Mouse (Mus musculus) MEL (cell line): ENCODE data around the gene Trpm2. TPM values are rescaled to one million over a fixed set of nuclear protein-coding genes. Genes with fewer than 3 reads are reported as not detected.

Experiments used
- DNase-seq: peaks from one replicate; pipeline ENCODE4 v3.0.0; 2011; ENCODE audit warnings: low read depth, low spot score
- H3K27ac ChIP-seq: 2 replicates; pipeline ENCODE4 v1.5.1; 2012; ENCODE audit warnings: low read depth, mild to moderate bottlenecking, control low read depth, low read length, moderate library complexity; ENCODE audit not compliant: control insufficient read depth
- H3K27me3 ChIP-seq, 2 experiments: fragments of 150-350 bp in 1 of 2; sonication (generic) in 1 of 2; 2 replicates each; pipeline ENCODE4 v1.6.1; 2012; ENCODE audit warnings: low read length in 2 of 2, mild to moderate bottlenecking in 2 of 2, improper control_type of control experiment in 1 of 2, moderate library complexity in 1 of 2; ENCODE audit not compliant: insufficient read depth in 2 of 2, control insufficient read depth in 1 of 2
- H3K36me3 ChIP-seq, 2 experiments: 2 replicates each; pipeline ENCODE4 v1.6.1; 2012 to 2014; ENCODE audit warnings: low read length in 2 of 2, improper control_type of control experiment in 1 of 2, inconsistent platforms in 1 of 2, mild to moderate bottlenecking in 1 of 2; ENCODE audit not compliant: insufficient read depth in 2 of 2, control insufficient read depth in 1 of 2
- H3K4me1 ChIP-seq, 2 experiments: fragments of 150-350 bp in 1 of 2; sonication (generic) in 1 of 2; 2 replicates each; pipeline ENCODE4 v1.6.1; 2012; ENCODE audit warnings: low read length in 2 of 2, improper control_type of control experiment in 1 of 2, mild to moderate bottlenecking in 1 of 2; ENCODE audit not compliant: insufficient read depth in 2 of 2, control insufficient read depth in 1 of 2
- H3K4me3 ChIP-seq, 2 experiments: fragments of 150-350 bp in 1 of 2; sonication (generic) in 1 of 2; 2 replicates each; pipeline ENCODE4 v1.5.1; 2012; ENCODE audit warnings: low read depth in 2 of 2, low read length in 2 of 2, mild to moderate bottlenecking in 2 of 2, moderate library complexity in 2 of 2, control low read depth in 1 of 2, improper control_type of control experiment in 1 of 2; ENCODE audit not compliant: control insufficient read depth in 1 of 2, insufficient read depth in 1 of 2
- H3K79me2 ChIP-seq: 2 replicates; pipeline ENCODE4 v1.6.1; 2012; ENCODE audit warnings: mild to moderate bottlenecking, low read length, moderate library complexity; ENCODE audit not compliant: control insufficient read depth, poor library complexity, insufficient read depth
- H3K9ac ChIP-seq: 2 replicates; pipeline ENCODE4 v1.6.1; 2012; ENCODE audit warnings: low read depth, mild to moderate bottlenecking, control low read depth, low read length, moderate library complexity; ENCODE audit not compliant: control insufficient read depth, poor library complexity, severe bottlenecking
- H3K9me3 ChIP-seq: fragments of 150-350 bp; sonication (generic); replicated peaks from 2 replicates; pipeline ENCODE4 v1.6.1; 2012; ENCODE audit warnings: mild to moderate bottlenecking, low read length, improper control_type of control experiment, moderate library complexity; ENCODE audit not compliant: insufficient read depth
- BHLHE40 ChIP-seq: IDR thresholded peaks from 2 replicates; pipeline ENCODE4 v1.6.1; 2012; ENCODE audit warnings: low read depth, mild to moderate bottlenecking, inconsistent platforms, low read length, improper control_type of control experiment, borderline replicate concordance
- CTCF ChIP-seq, 3 experiments: IDR thresholded peaks in 2 of 3; conservative IDR thresholded peaks in 1 of 3; 2 replicates each; pipeline ENCODE4 v1.5.1; 2011 to 2012; ENCODE audit warnings: low read length in 3 of 3, low read depth in 2 of 3, mild to moderate bottlenecking in 2 of 3, improper control_type of control experiment in 1 of 3, inconsistent platforms in 1 of 3, mixed read lengths in 1 of 3, moderate library complexity in 1 of 3; ENCODE audit not compliant: control insufficient read depth in 1 of 3, insufficient read depth in 1 of 3, poor library complexity in 1 of 3, severe bottlenecking in 1 of 3
- E2F4 ChIP-seq: IDR thresholded peaks from 2 replicates; pipeline ENCODE4 v1.6.1; 2011; ENCODE audit warnings: low read depth, low read length, improper control_type of control experiment, borderline replicate concordance
- ELF1 ChIP-seq: IDR thresholded peaks from 2 replicates; pipeline ENCODE4 v1.6.1; 2014; ENCODE audit warnings: low read depth, mild to moderate bottlenecking, inconsistent platforms, low read length, improper control_type of control experiment, moderate library complexity
- EP300 ChIP-seq, 2 experiments: IDR thresholded peaks; 2 replicates each; pipeline ENCODE4 v1.6.1; 2011; ENCODE audit warnings: improper control_type of control experiment in 2 of 2, low read length in 2 of 2, low read depth in 1 of 2, mild to moderate bottlenecking in 1 of 2
- ETS1 ChIP-seq: IDR thresholded peaks from 2 replicates; pipeline ENCODE4 v1.6.1; 2012; ENCODE audit warnings: low read depth, mild to moderate bottlenecking, inconsistent platforms, low read length, improper control_type of control experiment, moderate library complexity
- GABPA ChIP-seq: IDR thresholded peaks from 2 replicates; pipeline ENCODE4 v1.6.1; 2012; ENCODE audit warnings: low read depth, mild to moderate bottlenecking, inconsistent platforms, low read length, improper control_type of control experiment, moderate library complexity
- HCFC1 ChIP-seq: IDR thresholded peaks from 2 replicates; pipeline ENCODE4 v1.6.1; 2012; ENCODE audit warnings: low read depth, mild to moderate bottlenecking, inconsistent platforms, low read length, improper control_type of control experiment, moderate library complexity
- MAZ ChIP-seq: IDR thresholded peaks from 2 replicates; pipeline ENCODE4 v1.6.1; 2012; ENCODE audit warnings: low read depth, mild to moderate bottlenecking, inconsistent platforms, low read length, improper control_type of control experiment
- MEF2A ChIP-seq: IDR thresholded peaks from 2 replicates; pipeline ENCODE4 v1.6.1; 2014; ENCODE audit warnings: low read depth, mild to moderate bottlenecking, inconsistent platforms, low read length, improper control_type of control experiment; ENCODE audit not compliant: poor library complexity, insufficient replicate concordance, severe bottlenecking; ENCODE audit errors: extremely low read depth
- MYB ChIP-seq: IDR thresholded peaks from 2 replicates; pipeline ENCODE4 v1.6.1; 2011; ENCODE audit warnings: mild to moderate bottlenecking, low read depth, low read length, improper control_type of control experiment
- NELFE ChIP-seq: IDR thresholded peaks from 2 replicates; pipeline ENCODE4 v1.6.1; 2011; ENCODE audit warnings: low read depth, low read length, improper control_type of control experiment
- POLR2A ChIP-seq, 2 experiments: IDR thresholded peaks; 2 replicates each; pipeline ENCODE4 v1.6.1; 2011 to 2012; ENCODE audit warnings: low read length in 2 of 2, mild to moderate bottlenecking in 2 of 2, control low read depth in 1 of 2, improper control_type of control experiment in 1 of 2, low read depth in 1 of 2, moderate library complexity in 1 of 2; ENCODE audit not compliant: control insufficient read depth in 1 of 2, insufficient read depth in 1 of 2, poor library complexity in 1 of 2
- POLR2AphosphoS2 ChIP-seq: IDR thresholded peaks from 2 replicates; pipeline ENCODE4 v1.6.1; 2011; ENCODE audit warnings: low read length, improper control_type of control experiment
- RAD21 ChIP-seq: IDR thresholded peaks from 2 replicates; pipeline ENCODE4 v1.6.1; 2011; ENCODE audit warnings: mild to moderate bottlenecking, low read depth, low read length, improper control_type of control experiment
- SMC3 ChIP-seq: IDR thresholded peaks from 2 replicates; pipeline ENCODE4 v1.6.1; 2011; ENCODE audit warnings: low read depth, low read length, improper control_type of control experiment
- USF2 ChIP-seq, 2 experiments: IDR thresholded peaks; 2 replicates each; pipeline ENCODE4 v1.6.1; 2011 to 2012; ENCODE audit warnings: improper control_type of control experiment in 2 of 2, low read length in 2 of 2, borderline replicate concordance in 1 of 2, inconsistent platforms in 1 of 2, low read depth in 1 of 2, mild to moderate bottlenecking in 1 of 2; ENCODE audit not compliant: insufficient read depth in 1 of 2
- ZC3H11A ChIP-seq: IDR thresholded peaks from 2 replicates; pipeline ENCODE4 v1.6.1; 2012; ENCODE audit warnings: low read depth, mild to moderate bottlenecking, inconsistent platforms, low read length, improper control_type of control experiment
- ZKSCAN1 ChIP-seq: IDR thresholded peaks from 2 replicates; pipeline ENCODE4 v1.6.1; 2012; ENCODE audit warnings: low read depth, mild to moderate bottlenecking, inconsistent platforms, low read length, improper control_type of control experiment, moderate library complexity
- ZNF384 ChIP-seq: IDR thresholded peaks from 2 replicates; pipeline ENCODE4 v1.6.1; 2012; ENCODE audit warnings: low read depth, mild to moderate bottlenecking, inconsistent platforms, low read length, improper control_type of control experiment
- polyA plus RNA-seq, 2 experiments: library from polyadenylated mRNA; stranded (reverse) in 1 of 2; unstranded in 1 of 2; fragments of >175 nt in 1 of 2; fragments of >200 nt in 1 of 2; gene quantifications; 2 replicates each; pipeline versions ENCODE4 v1.2.1 to v1.2.4; 2012; ENCODE audit warnings: low replicate concordance in 2 of 2, low read depth in 1 of 2; ENCODE audit not compliant: insufficient read length in 2 of 2, insufficient read depth in 1 of 2, missing spikeins in 1 of 2
- total RNA-seq: library from RNA; depleted of rRNA; stranded (reverse); fragments of 300-350 nt; gene quantifications from 2 replicates; pipeline ENCODE4 v1.2.3, GENCODE M21; 2012

The Trpm2 gene
- total and polyA plus RNA-seq, 3 experiments = 7.8 to 18.5 TPM; not detected in 1

DNA sequence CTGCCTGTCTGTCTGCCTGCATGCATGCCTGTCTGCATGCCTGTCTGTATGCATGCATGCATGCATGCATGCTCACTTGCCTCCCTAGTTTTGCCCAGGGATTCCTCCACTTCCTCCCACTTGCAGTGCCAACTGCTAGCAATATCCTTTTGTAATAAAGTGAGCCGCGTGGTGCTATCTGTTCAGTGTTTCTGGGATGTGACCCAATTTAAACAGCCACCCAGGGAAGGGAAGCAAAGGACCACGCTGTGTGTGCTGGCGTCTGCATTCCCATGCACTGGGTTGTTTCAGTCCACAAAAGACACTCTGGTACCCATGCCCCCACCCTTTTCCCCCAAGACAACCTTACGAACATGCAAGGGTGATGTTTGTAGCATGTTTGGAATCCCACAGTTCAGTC lies 49.4 kb downstream of the Trpm2 start:
- H3K79me2 ChIP-seq = no peaks in the 10 kb centered on the region
- no peaks in the 10 kb centered on the region for H3K9me3 ChIP-seq
- TF ChIP-seq ELF1 (no peak), BHLHE40 (no peak), CTCF (IDR thresholded peaks at IDR 0.05 in 2 of 3, conservative IDR thresholded peaks at IDR 0.05 in 1 of 3; ENCODE audit: control insufficient read depth in 1 of 3, insufficient read depth in 1 of 3, low read depth in 2 of 3, low read length in 3 of 3, poor library complexity in 1 of 3, severe bottlenecking in 1 of 3) (no peak), POLR2AphosphoS2 (no peak), ETS1 (no peak), HCFC1 (no peak), ZKSCAN1 (no peak), MYB (no peak), MAZ (no peak)
- no peak overlapping the region for H3K9ac ChIP-seq
- H3K27me3 ChIP-seq = no peaks in the 10 kb centered on the region
- H3K27ac ChIP-seq = no peak overlapping the region
- H3K4me3 ChIP-seq = no peak overlapping the region
- no peak for DNase-seq
- H3K4me1 ChIP-seq = no peaks in the 10 kb centered on the region
- H3K36me3 ChIP-seq = no peaks in the 10 kb centered on the region; a peak in 1 of 4 replicates

DNA sequence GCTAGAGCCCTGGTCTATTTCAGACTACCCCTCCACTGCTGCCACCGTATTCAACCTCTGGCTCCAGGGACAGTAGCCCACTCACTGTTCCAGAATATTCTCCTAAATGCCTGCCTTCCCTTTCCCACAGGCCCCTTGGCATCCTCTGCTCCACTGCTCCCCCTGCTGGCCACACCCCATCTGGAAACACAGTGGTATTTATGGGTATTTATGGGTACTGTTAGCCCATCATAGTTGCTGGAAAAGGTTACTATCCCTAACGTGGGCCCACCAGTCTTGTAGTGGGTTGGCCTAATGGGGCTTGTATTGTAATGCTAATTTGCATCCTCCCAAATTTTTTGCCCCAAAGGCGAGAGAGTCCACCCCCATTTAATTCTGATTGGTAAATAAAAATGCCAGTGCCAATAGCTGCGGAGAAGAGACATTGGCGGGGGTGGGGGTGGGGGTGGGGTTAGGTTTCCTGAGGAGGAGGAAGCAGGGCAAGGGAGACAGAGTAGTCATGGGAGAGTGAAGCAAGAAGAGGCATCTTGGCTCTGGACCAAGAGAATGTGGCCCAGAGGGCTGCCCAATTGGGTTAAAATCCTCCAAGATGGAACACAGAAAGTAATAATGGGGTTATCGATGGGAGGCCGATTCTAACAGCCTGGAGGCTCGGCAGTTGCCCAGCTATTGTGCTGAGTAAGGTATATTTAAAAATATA lies 53.6 kb downstream of the Trpm2 start:
- DNase-seq = peak; percentile 62
- H3K9me3 ChIP-seq = no peaks in the 10 kb centered on the region
- H3K79me2 ChIP-seq = no peaks in the 10 kb centered on the region
- no peaks in the 10 kb centered on the region for H3K36me3 ChIP-seq
- no peaks in the 10 kb centered on the region for H3K4me1 ChIP-seq
- no peak overlapping the region for H3K4me3 ChIP-seq
- H3K27me3 ChIP-seq = no peaks in the 10 kb centered on the region
- no peak overlapping the region for H3K27ac ChIP-seq
- TF ChIP-seq SMC3 (peak; percentile 80), RAD21 (peak; percentile 46), POLR2AphosphoS2 (no peak), ETS1 (no peak), ZC3H11A (0 out of 2 replicates have a peak, but pooled peaks have one; percentile 22), CTCF (IDR thresholded peaks at IDR 0.05 in 2 of 3, conservative IDR thresholded peaks at IDR 0.05 in 1 of 3; ENCODE audit: control insufficient read depth in 1 of 3, insufficient read depth in 1 of 3, low read depth in 2 of 3, low read length in 3 of 3, poor library complexity in 1 of 3, severe bottlenecking in 1 of 3) (peak; percentile 83 to 93 (median 90)), HCFC1 (no peak)
- H3K9ac ChIP-seq = no peak overlapping the region

DNA sequence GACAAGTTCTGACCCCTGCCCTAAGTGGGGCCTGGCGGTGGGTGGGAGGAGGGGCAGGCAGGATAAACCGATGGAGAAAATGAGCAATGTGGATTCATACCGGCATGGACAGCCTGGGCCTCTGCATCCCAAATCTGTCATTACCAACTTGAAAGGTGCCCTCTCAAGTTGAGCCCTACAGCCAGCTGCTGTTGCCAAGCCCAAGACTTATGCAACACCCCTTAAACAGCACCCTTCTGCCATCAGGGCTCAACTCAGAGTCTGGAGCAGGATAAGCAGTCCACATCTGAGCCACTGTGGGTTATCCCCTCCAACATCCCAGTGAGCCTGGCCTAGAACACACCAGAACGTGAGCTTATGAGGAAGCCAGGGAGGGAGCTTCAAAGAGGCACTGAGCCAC lies 57.1 kb downstream of the Trpm2 start:
- H3K27me3 ChIP-seq = no peaks in the 10 kb centered on the region
- TF ChIP-seq POLR2A (IDR thresholded peaks at IDR 0.05; ENCODE audit: control insufficient read depth in 1 of 2, insufficient read depth in 1 of 2, low read depth in 1 of 2, low read length in 2 of 2, poor library complexity in 1 of 2) (no peak), ZKSCAN1 (no peak), ZNF384 (no peak), GABPA (no peak), EP300 (IDR thresholded peaks at IDR 0.05; ENCODE audit: low read depth in 1 of 2, low read length in 2 of 2) (no peak), E2F4 (no peak), USF2 (IDR thresholded peaks at IDR 0.05; ENCODE audit: borderline replicate concordance in 1 of 2, insufficient read depth in 1 of 2, low read depth in 1 of 2, low read length in 2 of 2) (no peak), NELFE (no peak), BHLHE40 (no peak), MEF2A (no peak), ZC3H11A (no peak)

More for the DNA sequence above, 57.1 kb downstream of the Trpm2 start:
- H3K36me3 ChIP-seq = no peaks in the 10 kb centered on the region
- no peak overlapping the region for H3K4me3 ChIP-seq
- H3K4me1 ChIP-seq = no peaks in the 10 kb centered on the region
- H3K9ac ChIP-seq = no peak overlapping the region
- no peak for DNase-seq
- no peak overlapping the region for H3K27ac ChIP-seq
- H3K79me2 ChIP-seq = no peaks in the 10 kb centered on the region
- no peaks in the 10 kb centered on the region for H3K9me3 ChIP-seq
